Mouse (Mus musculus) CH12.LX (cell line): Measurements from ENCODE around the gene Dse. TPM values are rescaled to one million over a fixed set of nuclear protein-coding genes. Genes with fewer than 3 reads are reported as not detected.

Source experiments
- DNase-seq: peaks from one replicate; pipeline ENCODE4 v3.0.0-alpha.2; 2013; ENCODE audit errors: extremely low read depth
- H3K27ac ChIP-seq: 2 replicates; pipeline ENCODE4 v1.5.1; 2012; ENCODE audit warnings: low read depth, mild to moderate bottlenecking, control low read depth, moderate library complexity; ENCODE audit not compliant: insufficient read depth
- H3K27me3 ChIP-seq: replicated peaks from 2 replicates; pipeline ENCODE3; 2012; ENCODE audit warnings: inconsistent platforms
- H3K36me3 ChIP-seq, 2 experiments: replicated peaks in 1 of 2; 2 replicates each; pipeline versions ENCODE3 to v1.6.1; 2012; ENCODE audit warnings: inconsistent platforms in 1 of 2, low read length in 1 of 2, mild to moderate bottlenecking in 1 of 2, mixed read lengths in 1 of 2, moderate library complexity in 1 of 2; ENCODE audit not compliant: control insufficient read depth in 1 of 2, insufficient read depth in 1 of 2
- H3K4me1 ChIP-seq, 2 experiments: 2 replicates each; pipeline ENCODE4 v1.6.1; 2012; ENCODE audit warnings: inconsistent platforms in 1 of 2, moderate library complexity in 1 of 2; ENCODE audit not compliant: insufficient read depth in 2 of 2, control insufficient read depth in 1 of 2
- H3K4me2 ChIP-seq: 2 replicates; pipeline ENCODE4 v1.6.1; 2012; ENCODE audit warnings: low read depth, mild to moderate bottlenecking, control low read depth; ENCODE audit not compliant: poor library complexity, insufficient read depth, severe bottlenecking
- H3K4me3 ChIP-seq, 3 experiments: fragments of 150-350 bp in 1 of 3; sonication (generic) in 1 of 3; replicated peaks in 1 of 3; 2 replicates each; pipeline versions ENCODE3 to v1.5.1; 2011 to 2012; ENCODE audit warnings: low read depth in 2 of 3, low read length in 2 of 3, mild to moderate bottlenecking in 2 of 3, moderate library complexity in 2 of 3, control low read depth in 1 of 3, improper control_type of control experiment in 1 of 3, inconsistent platforms in 1 of 3, mixed read lengths in 1 of 3; ENCODE audit not compliant: poor library complexity in 1 of 3
- H3K79me2 ChIP-seq: replicated peaks from 2 replicates; pipeline ENCODE4 v1.6.1; 2012; ENCODE audit warnings: mild to moderate bottlenecking, moderate library complexity; ENCODE audit not compliant: control insufficient read depth, poor library complexity, insufficient read depth, severe bottlenecking; ENCODE audit errors: extremely low read depth
- H3K9ac ChIP-seq: 2 replicates; pipeline ENCODE4 v1.6.1; 2012; ENCODE audit warnings: low read depth, mild to moderate bottlenecking, control low read depth, moderate library complexity; ENCODE audit not compliant: insufficient read depth
- H3K9me3 ChIP-seq: replicated peaks from 2 replicates; pipeline ENCODE3; 2012; ENCODE audit warnings: low read length, inconsistent platforms, mixed read lengths
- BHLHE40 ChIP-seq: IDR thresholded peaks from 2 replicates; pipeline ENCODE4 v1.6.1; 2011; ENCODE audit warnings: mild to moderate bottlenecking, low read depth, low read length, improper control_type of control experiment
- CHD2 ChIP-seq: IDR thresholded peaks from 2 replicates; pipeline ENCODE4 v1.6.1; 2011; ENCODE audit warnings: low read length, improper control_type of control experiment
- EP300 ChIP-seq: IDR thresholded peaks from 2 replicates; pipeline ENCODE4 v1.6.1; 2011; ENCODE audit warnings: low read length, improper control_type of control experiment
- ETS1 ChIP-seq: conservative IDR thresholded peaks from 2 replicates; pipeline ENCODE4 v1.6.1; 2012; ENCODE audit warnings: low read depth, mild to moderate bottlenecking, inconsistent platforms, low read length, improper control_type of control experiment, moderate library complexity
- GABPA ChIP-seq: IDR thresholded peaks from 2 replicates; pipeline ENCODE4 v1.6.1; 2012; ENCODE audit warnings: low read depth, low read length, improper control_type of control experiment, inconsistent platforms; ENCODE audit not compliant: insufficient replicate concordance
- HCFC1 ChIP-seq: IDR thresholded peaks from 2 replicates; pipeline ENCODE4 v1.6.1; 2012; ENCODE audit warnings: low read depth, mild to moderate bottlenecking, inconsistent platforms, low read length, improper control_type of control experiment
- IRF4 ChIP-seq: IDR thresholded peaks from 2 replicates; pipeline ENCODE4 v1.6.1; 2014; ENCODE audit warnings: low read depth, mild to moderate bottlenecking, inconsistent platforms, low read length, improper control_type of control experiment
- JUN ChIP-seq: IDR thresholded peaks from 2 replicates; pipeline ENCODE4 v1.6.1; 2011; ENCODE audit warnings: low read depth, mild to moderate bottlenecking, low read length, improper control_type of control experiment, moderate library complexity; ENCODE audit not compliant: insufficient read depth
- JUND ChIP-seq: conservative IDR thresholded peaks from 2 replicates; pipeline ENCODE4 v1.6.1; 2011; ENCODE audit warnings: low read depth, low read length, improper control_type of control experiment
- KAT2A ChIP-seq: IDR thresholded peaks from 2 replicates; pipeline ENCODE4 v1.6.1; 2012; ENCODE audit warnings: low read length, improper control_type of control experiment, inconsistent platforms; ENCODE audit not compliant: insufficient replicate concordance
- MEF2A ChIP-seq: IDR thresholded peaks from 2 replicates; pipeline ENCODE4 v1.6.1; 2014; ENCODE audit warnings: low read depth, mild to moderate bottlenecking, inconsistent platforms, low read length, improper control_type of control experiment, borderline replicate concordance
- MXI1 ChIP-seq: IDR thresholded peaks from 2 replicates; pipeline ENCODE4 v1.6.1; 2011; ENCODE audit warnings: mild to moderate bottlenecking, low read depth, low read length, improper control_type of control experiment
- PAX5 ChIP-seq: IDR thresholded peaks from 2 replicates; pipeline ENCODE4 v1.6.1; 2012; ENCODE audit warnings: low read length, inconsistent platforms, mixed read lengths
- SIN3A ChIP-seq: IDR thresholded peaks from 2 replicates; pipeline ENCODE4 v1.6.1; 2012; ENCODE audit warnings: low read length, improper control_type of control experiment, inconsistent platforms
- SMC3 ChIP-seq: IDR thresholded peaks from 2 replicates; pipeline ENCODE4 v1.6.1; 2011; ENCODE audit warnings: low read depth, low read length, improper control_type of control experiment
- TCF12 ChIP-seq: IDR thresholded peaks from 2 replicates; pipeline ENCODE4 v1.6.1; 2014; ENCODE audit warnings: low read depth, mild to moderate bottlenecking, inconsistent platforms, low read length, improper control_type of control experiment
- ZC3H11A ChIP-seq: IDR thresholded peaks from 2 replicates; pipeline ENCODE4 v1.6.1; 2012; ENCODE audit warnings: low read depth, mild to moderate bottlenecking, inconsistent platforms, low read length, improper control_type of control experiment
- dilution Hi-C: fragments of 300-500 bp; cut with MboI; formaldehyde crosslinking; loops from 2 replicates; pipeline ENCODE4 v1.14.3; 2020; ENCODE audit warnings: low sequenced_read_pairs; ENCODE audit not compliant: extremely low pct_unique_long_range_greater_than_20kb, extremely low pct_ligation_motif_present
- in situ Hi-C: fragments of 300-500 bp; cut with MboI; formaldehyde crosslinking; loops from 3 replicates; pipeline ENCODE4 v1.14.3; 2019; ENCODE audit warnings: low sequenced_read_pairs, low pct_ligation_motif_present, low pct_unique_long_range_greater_than_20kb, mixed read lengths
- polyA plus RNA-seq: library from polyadenylated mRNA; unstranded; fragments of >175 nt; gene quantifications from 2 replicates; pipeline ENCODE4 v1.2.1, GENCODE M21; 2012; ENCODE audit warnings: low read depth; ENCODE audit not compliant: insufficient read length
- total RNA-seq, 2 experiments: library from RNA; depleted of rRNA; stranded (reverse); fragments of 300-350 nt in 1 of 2; fragments of >200 nt in 1 of 2; gene quantifications; 2 replicates each; pipeline ENCODE4 v1.2.3; 2012 to 2014

Dse gene
- total and polyA plus RNA-seq, 3 experiments, result 0.10 to 0.15 TPM; not detected in 1

DNA sequence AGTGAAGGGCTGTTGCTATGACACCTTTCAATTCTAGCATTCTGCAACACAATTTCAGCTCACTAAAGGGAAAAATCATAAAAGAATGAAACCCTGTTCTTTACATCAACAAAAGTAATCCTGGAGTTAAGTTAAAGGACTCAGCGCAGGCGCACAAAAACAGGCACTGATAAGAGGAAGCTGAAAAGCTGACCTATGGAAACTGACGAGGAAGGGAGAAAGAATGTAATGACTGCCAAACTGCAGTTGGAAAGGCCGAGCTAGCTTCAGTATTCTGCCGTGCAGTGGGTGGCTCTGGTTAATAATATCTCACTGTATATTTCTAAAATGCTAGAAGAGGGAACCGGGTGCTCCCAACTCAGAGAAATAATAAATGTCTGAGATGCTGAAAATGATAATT lies 69.5 kb downstream of the Dse start:
- in situ Hi-C loops (no loop called here), dilution Hi-C loops (no loop called here)

DNA sequence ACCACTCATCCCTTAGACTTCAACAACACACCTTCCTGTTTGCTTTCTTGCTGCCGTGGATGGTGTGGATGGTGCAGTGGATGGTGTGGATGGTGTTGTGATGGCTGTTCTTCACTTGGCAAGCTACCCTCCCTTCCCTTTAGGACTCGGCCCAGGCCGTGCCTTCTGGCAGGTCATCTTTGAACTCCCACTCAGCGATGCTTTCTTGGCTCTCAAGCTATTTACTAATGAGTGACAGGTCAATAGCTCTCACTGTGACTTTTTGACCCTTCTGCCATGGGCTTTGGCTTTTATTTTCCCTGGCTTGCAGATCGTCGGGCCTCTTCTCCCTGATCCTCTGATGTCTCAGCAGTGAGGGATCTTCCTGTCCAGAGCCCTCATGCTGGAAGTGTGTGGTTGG lies 71.1 kb downstream of the Dse start:
- no peak overlapping the region for H3K4me3 ChIP-seq
- DNase-seq, result no peak
- no peaks in the 10 kb centered on the region for H3K27me3 ChIP-seq
- H3K9ac ChIP-seq, result no peak overlapping the region
- TF ChIP-seq KAT2A, result no peak
- TF ChIP-seq JUN, result no peak
- TF ChIP-seq SIN3A, result no peak
- TF ChIP-seq, all 38 proteins: peak for 0
- H3K9me3 ChIP-seq, result no peaks in the 10 kb centered on the region
- no peak overlapping the region for H3K4me2 ChIP-seq
- no peaks in the 10 kb centered on the region for H3K36me3 ChIP-seq
- no peaks in the 10 kb centered on the region for H3K79me2 ChIP-seq
- peaks cover 0 to 7% of the 10 kb centered on the region in 2 experiments; a peak in 2 of 4 replicates for H3K4me1 ChIP-seq
- no peak overlapping the region for H3K27ac ChIP-seq
- in situ Hi-C loops, result no loop called here
- dilution Hi-C loops, result no loop called here

More for the DNA sequence above, 69.5 kb downstream of the Dse start:
- H3K79me2 ChIP-seq, result no peaks in the 10 kb centered on the region
- H3K9me3 ChIP-seq, result no peaks in the 10 kb centered on the region
- no peaks in the 10 kb centered on the region for H3K4me1 ChIP-seq
- H3K9ac ChIP-seq, result no peak overlapping the region
- H3K4me2 ChIP-seq, result no peak overlapping the region; the same call in 1 of the 2 replicates
- DNase-seq, result no peak
- no peaks in the 10 kb centered on the region for H3K27me3 ChIP-seq
- no peak overlapping the region for H3K27ac ChIP-seq
- H3K36me3 ChIP-seq, result no peaks in the 10 kb centered on the region
- TF ChIP-seq PAX5, result no peak
- no peak for TF ChIP-seq GABPA
- no peak for TF ChIP-seq TCF12
- TF ChIP-seq MXI1, result no peak
- TF ChIP-seq JUN, result no peak
- TF ChIP-seq SIN3A, result no peak
- TF ChIP-seq SMC3, result no peak
- TF ChIP-seq CHD2, result no peak
- no peak for TF ChIP-seq MEF2A
- no peak for TF ChIP-seq BHLHE40
- no peak for TF ChIP-seq HCFC1
- TF ChIP-seq JUND, result no peak
- no peak for TF ChIP-seq IRF4
- no peak for TF ChIP-seq ZC3H11A
- H3K4me3 ChIP-seq, result no peak overlapping the region

- no peak for TF ChIP-seq EP300
- 0 out of 2 replicates have a peak, but pooled peaks have one; percentile 29 for TF ChIP-seq ETS1
- no peak for TF ChIP-seq MXI1
- TF ChIP-seq BHLHE40, result peak; percentile 91
- Histone ChIP-seq H3K36me3 (no peaks in the 10 kb centered on the region), H3K27ac (no peak overlapping the region), H3K9ac (no peak overlapping the region), H3K4me3 (no peak overlapping the region), H3K27me3 (no peaks in the 10 kb centered on the region), H3K9me3 (no peaks in the 10 kb centered on the region), H3K4me2 (no peak overlapping the region), H3K79me2 (no peaks in the 10 kb centered on the region), H3K4me1 (peaks cover 0 to 16% of the 10 kb centered on the region in 2 experiments; a peak in 2 of 4 replicates)
- in situ Hi-C loops (no loop called here), dilution Hi-C loops (no loop called here)
- DNase-seq, result peak; percentile 37
Measured at GRCm38 (mm10) chr10:34131356-34131755, 76.2 kb downstream of the Dse start.
